Mouse (Mus musculus) limb, embryonic 14.5 days (tissue): Measurements from ENCODE around the gene Pla2g2f. TPM values are rescaled to one million over a fixed set of nuclear protein-coding genes. Genes with fewer than 3 reads are reported as not detected.

Experiments
- ATAC-seq: fragments of 200-750 bp; cut with Nextera tagmentation; 2 replicates; pipeline ENCODE4 v1.8.0; 2017; ENCODE audit warnings: low read depth, moderate number of reproducible peaks, moderate TSS enrichment; ENCODE audit not compliant: low FRiP score
- DNase-seq: peaks from one replicate; pipeline ENCODE4 v3.0.0-alpha.2; 2015; ENCODE audit warnings: low spot score
- H3K27ac ChIP-seq: fragments of 300-500 bp; sonication (generic); replicated peaks from 2 replicates; pipeline ENCODE4 v1.5.1; 2014; ENCODE audit warnings: low read depth, mild to moderate bottlenecking, low read length, moderate library complexity, mixed read lengths
- H3K27me3 ChIP-seq: fragments of 300-500 bp; sonication (generic); 2 replicates; pipeline ENCODE4 v1.6.1; 2014; ENCODE audit warnings: low read length, mixed read lengths; ENCODE audit not compliant: control insufficient read depth, insufficient read depth
- H3K36me3 ChIP-seq: fragments of 300-500 bp; sonication (generic); 2 replicates; pipeline ENCODE4 v1.6.1; 2014; ENCODE audit warnings: mild to moderate bottlenecking, low read length, moderate library complexity, mixed read lengths; ENCODE audit not compliant: control insufficient read depth, insufficient read depth
- H3K4me1 ChIP-seq: fragments of 300-500 bp; sonication (generic); 2 replicates; pipeline ENCODE4 v1.6.1; 2014; ENCODE audit warnings: antibody characterized with exemption, low read length, mixed read lengths; ENCODE audit not compliant: control insufficient read depth, insufficient read depth
- H3K4me2 ChIP-seq: fragments of 300-500 bp; sonication (generic); replicated peaks from 2 replicates; pipeline ENCODE4 v1.6.1; 2014; ENCODE audit warnings: low read depth, mild to moderate bottlenecking, low read length, moderate library complexity; ENCODE audit not compliant: severe bottlenecking
- H3K4me3 ChIP-seq: fragments of 300-500 bp; sonication (generic); replicated peaks from 2 replicates; pipeline ENCODE4 v1.5.1; 2014; ENCODE audit warnings: low read length
- H3K9ac ChIP-seq: fragments of 300-500 bp; sonication (generic); 2 replicates; pipeline ENCODE4 v1.6.1; 2014; ENCODE audit warnings: mild to moderate bottlenecking, low read depth, low read length, moderate library complexity; ENCODE audit not compliant: severe bottlenecking
- H3K9me3 ChIP-seq: fragments of 300-500 bp; sonication (generic); 2 replicates; pipeline ENCODE4 v1.6.1; 2016; ENCODE audit warnings: low read length; ENCODE audit not compliant: control insufficient read depth
- POLR2A ChIP-seq: fragments of 200-500 bp; IDR thresholded peaks from 2 replicates; pipeline ENCODE4 v1.8.0; 2012; ENCODE audit warnings: inconsistent platforms, mild to moderate bottlenecking, moderate library complexity, borderline replicate concordance; ENCODE audit not compliant: insufficient read depth, insufficient read length; ENCODE audit errors: extremely low read depth
- WGBS: fragments of 180-500 bp; shearing (Covaris S2); extraction: QIAGEN DNeasy Blood & Tissue Kit; methylation state at CpG from one replicate; pipeline ENCODE4 v1.1.7; 2014; 5-methylcytosine and 5-hydroxymethylcytosine counted together
- polyA plus RNA-seq, 2 experiments: library from polyadenylated mRNA; depleted of rRNA in 1 of 2; stranded (reverse) in 1 of 2; unstranded in 1 of 2; fragments of >200 nt; fragmentation: Nextera tagmentation in 1 of 2; extraction: Ambion mirVana in 1 of 2; gene quantifications; 2 replicates each; pipeline versions ENCODE4 v1.2.1 to v1.2.3; 2012 to 2014

Gene Pla2g2f
- polyA plus RNA-seq, 2 experiments, result 11.9 to 15.7 TPM

GRCm38 (mm10) chr4:138801631-138802030 is 44.2 kb upstream of the Pla2g2f start:
- TF ChIP-seq POLR2A, result no peak
- H3K4me3 ChIP-seq, result no peak overlapping the region
- no peak for ATAC-seq
- H3K27ac ChIP-seq, result no peak overlapping the region
- no peak for DNase-seq
- no peak overlapping the region for H3K4me2 ChIP-seq
- WGBS, result 71% methylated on average over 4 of the region's 4 CpGs
- no peaks in the 10 kb centered on the region for H3K27me3 ChIP-seq
- peaks cover 8% of the 10 kb centered on the region for H3K4me1 ChIP-seq
- H3K36me3 ChIP-seq, result no peaks in the 10 kb centered on the region
- H3K9me3 ChIP-seq, result no peaks in the 10 kb centered on the region
- no peak overlapping the region for H3K9ac ChIP-seq

- DNase-seq, result peak; percentile 34
- WGBS, result 47% methylated on average over 12 of the region's 12 CpGs
- no peaks in the 10 kb centered on the region for H3K27me3 ChIP-seq
- H3K9ac ChIP-seq, result no peak overlapping the region
- ATAC-seq, result no peak
- no peak for TF ChIP-seq POLR2A
- no peak overlapping the region for H3K4me2 ChIP-seq
- peaks cover 8% of the 10 kb centered on the region for H3K4me1 ChIP-seq
- no peaks in the 10 kb centered on the region for H3K36me3 ChIP-seq
- no peak overlapping the region for H3K27ac ChIP-seq
- H3K4me3 ChIP-seq, result no peak overlapping the region
- H3K9me3 ChIP-seq, result no peaks in the 10 kb centered on the region
These were observed 42.8 kb upstream of the Pla2g2f start for GRCm38 (mm10) chr4:138800134-138800744.

GRCm38 (mm10) chr4:138797217-138797570 is 39.8 kb upstream of the Pla2g2f start:
- Histone ChIP-seq H3K27me3 (no peaks in the 10 kb centered on the region), H3K4me1 (peaks cover 8% of the 10 kb centered on the region), H3K4me3 (no peak overlapping the region), H3K9me3 (no peaks in the 10 kb centered on the region), H3K9ac (no peak overlapping the region), H3K4me2 (no peak overlapping the region), H3K27ac (no peak overlapping the region), H3K36me3 (no peaks in the 10 kb centered on the region)
- no peak for ATAC-seq
- 60% methylated on average over 4 of the region's 4 CpGs for WGBS
- TF ChIP-seq POLR2A, result no peak
- DNase-seq, result no peak

GRCm38 (mm10) chr4:138796513-138797216 is 39.2 kb upstream of the Pla2g2f start:
- Histone ChIP-seq H3K27ac (no peak overlapping the region), H3K4me1 (peaks cover 8% of the 10 kb centered on the region), H3K36me3 (no peaks in the 10 kb centered on the region), H3K4me2 (no peak overlapping the region), H3K27me3 (no peaks in the 10 kb centered on the region), H3K9ac (no peak overlapping the region), H3K4me3 (no peak overlapping the region), H3K9me3 (no peaks in the 10 kb centered on the region)
- DNase-seq (no peak), ATAC-seq (no peak)
- TF ChIP-seq POLR2A, result no peak
- WGBS, result 49% methylated on average over 5 of the region's 6 CpGs

- Histone ChIP-seq H3K9me3 (no peaks in the 10 kb centered on the region), H3K36me3 (no peaks in the 10 kb centered on the region), H3K27me3 (no peaks in the 10 kb centered on the region), H3K4me2 (no peak overlapping the region), H3K4me1 (no peaks in the 10 kb centered on the region), H3K27ac (no peak overlapping the region), H3K9ac (no peak overlapping the region), H3K4me3 (no peak overlapping the region)
- ATAC-seq (no peak), DNase-seq (no peak)
- 88% methylated on average over 6 of the region's 6 CpGs for WGBS
- no peak for TF ChIP-seq POLR2A
These were observed 36.9 kb upstream of the Pla2g2f start for GRCm38 (mm10) chr4:138794344-138794743.
